Mouse (Mus musculus) spleen, adult 2 months (tissue): Measurements from ENCODE around the gene Slc9a9. TPM values are rescaled to one million over a fixed set of nuclear protein-coding genes. Genes with fewer than 3 reads are reported as not detected.

ENCODE experiments used
- DNase-seq, 2 experiments: peaks; one replicate each; pipeline versions ENCODE4 v3.0.0 to v3.0.0-alpha.2; 2012 to 2021; ENCODE audit warnings: low spot score in 2 of 2, low read depth in 1 of 2
- H3K27ac ChIP-seq: fragments of 200-500 bp; 2 replicates; pipeline ENCODE4 v1.5.1; 2012; ENCODE audit warnings: low read length, inconsistent platforms; ENCODE audit not compliant: insufficient read depth
- H3K27me3 ChIP-seq: fragments of 200-500 bp; 2 replicates; pipeline ENCODE4 v1.6.1; 2012; ENCODE audit warnings: mild to moderate bottlenecking, moderate library complexity, low read length, inconsistent platforms; ENCODE audit not compliant: control insufficient read depth, insufficient read depth
- H3K36me3 ChIP-seq: fragments of 200-500 bp; 2 replicates; pipeline ENCODE4 v1.6.1; 2012; ENCODE audit warnings: mild to moderate bottlenecking, low read length, inconsistent platforms; ENCODE audit not compliant: control insufficient read depth, insufficient read depth
- H3K4me1 ChIP-seq: fragments of 200-500 bp; 2 replicates; pipeline ENCODE4 v1.6.1; 2011; ENCODE audit warnings: inconsistent platforms; ENCODE audit not compliant: control insufficient read depth, insufficient read depth, insufficient read length
- H3K4me3 ChIP-seq: fragments of 200-500 bp; 2 replicates; pipeline ENCODE4 v1.5.1; 2011; ENCODE audit warnings: mild to moderate bottlenecking, inconsistent platforms; ENCODE audit not compliant: insufficient read depth, insufficient read length; ENCODE audit errors: extremely low read depth
- CTCF ChIP-seq: fragments of 200-500 bp; IDR thresholded peaks from 2 replicates; pipeline ENCODE4 v1.5.1; 2011; ENCODE audit warnings: mild to moderate bottlenecking, inconsistent platforms; ENCODE audit not compliant: insufficient read depth, insufficient read length, insufficient replicate concordance; ENCODE audit errors: extremely low read depth
- POLR2A ChIP-seq: fragments of 200-500 bp; IDR thresholded peaks from 2 replicates; pipeline ENCODE4 v1.6.1; 2011; ENCODE audit warnings: low read depth, low read length, inconsistent platforms
- WGBS: fragments of 180-500 bp; shearing (Covaris S2); methylation state at CpG from one replicate; pipeline ENCODE4 v1.1.7; 2018; 5-methylcytosine and 5-hydroxymethylcytosine counted together
- polyA plus RNA-seq: library from polyadenylated mRNA; depleted of rRNA; stranded (reverse); fragments of >200 nt; gene quantifications from 2 replicates; pipeline ENCODE4 v1.2.3, GENCODE M21; 2012

Gene Slc9a9
- polyA plus RNA-seq, 1 experiment, result 8.3 TPM

DNA sequence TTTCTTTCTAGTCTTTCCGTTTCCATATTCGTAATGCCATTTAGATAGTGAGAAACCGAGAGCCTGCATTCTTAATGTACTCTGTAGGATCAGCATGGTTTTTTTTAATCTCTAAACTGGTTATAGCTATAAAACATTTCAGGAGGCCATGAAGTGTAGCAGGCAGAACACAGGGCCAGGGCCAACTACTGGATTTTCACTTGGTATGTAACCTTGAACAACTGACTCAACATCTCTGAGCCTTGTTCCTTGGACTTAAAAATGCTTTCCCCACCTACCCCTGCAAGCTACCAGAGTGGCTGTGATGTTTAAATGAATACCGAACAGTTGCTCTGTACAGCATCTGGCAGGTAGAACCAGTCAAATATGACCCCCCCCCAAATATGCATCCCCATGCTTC, 418.5 kb downstream of the Slc9a9 start:
- no peak for TF ChIP-seq POLR2A
- no peak for TF ChIP-seq CTCF
- no peaks in the 10 kb centered on the region for H3K4me1 ChIP-seq
- WGBS, result 94% methylated on average over 4 of the region's 4 CpGs

DNA sequence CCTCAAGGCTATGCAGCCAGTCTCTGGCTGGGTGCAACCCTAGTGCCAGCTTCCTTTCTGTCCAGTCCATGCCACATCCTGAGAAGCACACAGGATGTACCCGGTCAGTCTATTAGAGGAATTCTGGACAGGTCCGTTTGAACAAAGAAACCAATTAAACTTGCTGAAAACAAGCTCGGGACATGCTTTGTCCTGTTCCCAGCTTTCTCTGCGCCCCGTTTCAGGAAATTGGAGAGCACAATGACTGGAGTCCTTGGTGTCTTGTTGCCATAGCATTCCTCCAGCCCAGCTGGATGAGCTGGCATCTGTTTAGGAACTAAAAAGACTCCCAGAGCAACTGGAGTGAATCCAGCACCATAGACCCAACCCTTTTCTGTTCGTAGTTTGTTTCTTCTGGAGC, 419.3 kb downstream of the Slc9a9 start:
- DNase-seq, result no peak

More for the DNA sequence above, 418.5 kb downstream of the Slc9a9 start:
- H3K4me3 ChIP-seq, result no peak overlapping the region
- no peaks in the 10 kb centered on the region for H3K36me3 ChIP-seq
- H3K27ac ChIP-seq, result no peak overlapping the region
- no peaks in the 10 kb centered on the region for H3K27me3 ChIP-seq
- DNase-seq, result no peak

GRCm38 (mm10) chr9:95096486-95096885, 426.8 kb downstream of the Slc9a9 start:
- WGBS, result 94% methylated on average over 3 of the region's 3 CpGs
- Histone ChIP-seq H3K36me3 (no peaks in the 10 kb centered on the region), H3K4me1 (no peaks in the 10 kb centered on the region), H3K27ac (no peak overlapping the region), H3K4me3 (no peak overlapping the region), H3K27me3 (no peaks in the 10 kb centered on the region)
- TF ChIP-seq POLR2A (no peak), CTCF (no peak)
- no peak for DNase-seq

More for the DNA sequence above, 419.3 kb downstream of the Slc9a9 start:
- TF ChIP-seq CTCF, result no peak
- TF ChIP-seq POLR2A, result no peak
- WGBS, result 88% methylated on average over 6 of the region's 6 CpGs
- Histone ChIP-seq H3K4me1 (no peaks in the 10 kb centered on the region), H3K27me3 (no peaks in the 10 kb centered on the region), H3K36me3 (no peaks in the 10 kb centered on the region), H3K4me3 (no peak overlapping the region), H3K27ac (no peak overlapping the region)

DNA sequence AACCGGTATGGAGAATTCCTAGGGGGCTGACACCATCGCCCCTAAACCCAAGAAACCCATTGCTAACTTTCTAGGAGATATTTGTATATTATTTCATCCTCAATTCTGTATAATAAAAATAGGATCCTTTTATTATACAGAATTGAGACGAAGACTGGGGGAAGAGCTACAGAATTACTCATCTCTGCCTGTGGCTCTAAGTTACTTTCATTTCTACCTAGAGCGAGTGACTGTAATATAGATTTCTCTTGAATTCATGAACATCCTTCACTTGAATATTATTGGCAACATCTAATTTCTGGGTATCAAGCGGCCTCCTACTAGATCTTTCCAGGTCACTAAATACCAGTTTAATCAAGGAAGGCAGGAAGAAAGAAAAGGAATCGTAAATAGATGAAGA, 436.1 kb downstream of the Slc9a9 start:
- no peaks in the 10 kb centered on the region for H3K4me1 ChIP-seq
- no peaks in the 10 kb centered on the region for H3K36me3 ChIP-seq
- H3K27me3 ChIP-seq, result no peaks in the 10 kb centered on the region
- no peak for TF ChIP-seq CTCF
- no peak overlapping the region for H3K27ac ChIP-seq
- no peak overlapping the region for H3K4me3 ChIP-seq
- WGBS, result 87% methylated on average over 6 of the region's 6 CpGs
- DNase-seq, result no peak

GRCm38 (mm10) chr9:95109799-95110198, 440.1 kb downstream of the Slc9a9 start:
- DNase-seq, result no peak
- TF ChIP-seq POLR2A (no peak), CTCF (no peak)
- Histone ChIP-seq H3K4me3 (no peak overlapping the region), H3K36me3 (no peaks in the 10 kb centered on the region), H3K27me3 (no peaks in the 10 kb centered on the region), H3K4me1 (no peaks in the 10 kb centered on the region), H3K27ac (no peak overlapping the region)

- 91% methylated on average over 5 of the region's 5 CpGs for WGBS
- H3K4me3 ChIP-seq, result no peak overlapping the region
- H3K36me3 ChIP-seq, result no peaks in the 10 kb centered on the region
- no peaks in the 10 kb centered on the region for H3K4me1 ChIP-seq
- H3K27ac ChIP-seq, result no peak overlapping the region
- H3K27me3 ChIP-seq, result no peaks in the 10 kb centered on the region
- DNase-seq, result no peak
- TF ChIP-seq CTCF (no peak), POLR2A (no peak)
These were observed 441.1 kb downstream of the Slc9a9 start for GRCm38 (mm10) chr9:95110768-95111167.

- TF ChIP-seq POLR2A (no peak), CTCF (no peak)
- Histone ChIP-seq H3K36me3 (no peaks in the 10 kb centered on the region), H3K4me3 (no peak overlapping the region), H3K4me1 (no peaks in the 10 kb centered on the region), H3K27ac (no peak overlapping the region), H3K27me3 (no peaks in the 10 kb centered on the region)
- DNase-seq, result no peak
- WGBS, result 98% methylated on average over 1 of the region's 1 CpGs
These were observed 442.0 kb downstream of the Slc9a9 start for GRCm38 (mm10) chr9:95111732-95112131.
